Mouse (Mus musculus): Measurements from ENCODE around the gene Capg.

Gene Capg

DNA sequence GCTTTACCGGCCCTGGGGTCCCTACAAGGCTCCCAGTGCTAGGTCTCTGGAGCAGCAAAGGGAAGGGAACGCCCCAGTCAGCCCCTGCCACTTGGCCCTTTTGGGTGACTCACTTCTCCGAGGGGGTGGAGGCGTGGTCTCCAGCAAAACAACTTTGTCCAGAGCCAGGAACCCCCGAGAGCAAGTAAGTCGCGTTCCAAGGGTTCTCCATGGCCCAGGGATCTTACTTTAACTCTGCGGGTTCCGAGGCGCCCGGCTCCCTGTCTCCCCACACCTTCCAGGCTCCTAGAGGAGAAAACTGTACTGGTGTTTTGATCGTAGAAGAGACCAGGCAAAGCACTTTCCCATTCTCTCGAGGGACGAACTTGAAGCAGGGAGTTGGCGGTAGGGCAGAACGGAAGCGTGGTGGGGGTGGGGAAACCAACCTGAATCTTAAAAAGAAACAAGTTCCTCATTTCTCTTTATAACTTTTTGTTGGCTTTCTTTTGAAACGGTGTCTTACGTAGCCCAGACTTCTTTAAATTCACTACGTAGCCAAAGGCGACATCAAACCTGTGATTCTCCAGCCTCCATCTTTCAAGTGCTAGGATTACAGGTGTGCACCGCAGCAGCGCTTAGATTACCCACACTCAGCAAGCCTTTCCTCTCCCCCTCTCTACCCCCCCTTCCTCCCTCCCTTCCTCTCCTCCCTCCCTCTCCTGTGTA is at the start of gene Capg:
TSS of gene Capg (plus strand) at position 109 of the 705 bp plus-strand sequence.
- DNase-seq (ENCODE audit: low spot score in 2 of 2), result no peak

DNA sequence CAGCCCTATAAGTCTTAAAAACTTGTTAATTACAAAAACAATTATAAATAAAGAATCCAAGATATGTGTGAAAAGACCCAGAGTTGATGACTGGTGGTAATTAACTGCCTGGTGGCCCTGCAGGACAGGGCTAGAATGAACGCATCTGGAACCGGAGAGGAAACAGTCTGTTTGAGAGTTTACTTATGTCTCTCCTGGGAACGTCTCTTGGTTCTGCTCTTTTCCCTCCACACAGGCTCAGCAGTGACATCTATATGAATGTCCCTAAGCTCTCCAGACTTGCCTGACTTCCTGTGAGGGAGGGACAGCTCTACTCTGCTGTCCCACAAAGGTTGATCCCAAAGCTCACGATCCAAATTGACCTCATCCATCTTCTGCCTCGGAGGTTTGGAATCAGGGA is 45.2 kb upstream of the Capg start:
- no peak for DNase-seq (ENCODE audit: low spot score in 2 of 2)

- DNase-seq (ENCODE audit: low spot score in 2 of 2), result no peak
Measured at GRCm38 (mm10) chr6:72503309-72503708, 40.9 kb upstream of the Capg start.

DNA sequence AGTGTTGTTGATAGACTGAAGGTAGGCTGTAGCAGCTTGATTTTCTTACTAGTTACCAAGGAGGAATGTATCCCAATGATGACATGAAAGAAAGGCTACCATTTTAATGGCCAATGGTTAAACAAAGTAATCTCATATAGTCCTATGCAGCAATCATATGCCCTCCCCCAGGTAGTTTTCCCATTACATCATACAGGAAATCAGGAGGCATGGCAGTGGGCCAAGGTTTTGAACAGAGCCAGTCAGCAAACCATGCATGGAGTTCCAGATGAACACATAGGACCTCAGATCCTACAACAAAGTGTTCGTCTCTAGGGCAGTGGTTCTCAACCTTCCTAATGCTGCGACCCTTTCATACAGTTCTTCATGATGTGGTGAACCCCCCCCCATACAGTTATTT is 40.3 kb upstream of the Capg start:
- no peak for DNase-seq (ENCODE audit: low spot score in 2 of 2)

DNA sequence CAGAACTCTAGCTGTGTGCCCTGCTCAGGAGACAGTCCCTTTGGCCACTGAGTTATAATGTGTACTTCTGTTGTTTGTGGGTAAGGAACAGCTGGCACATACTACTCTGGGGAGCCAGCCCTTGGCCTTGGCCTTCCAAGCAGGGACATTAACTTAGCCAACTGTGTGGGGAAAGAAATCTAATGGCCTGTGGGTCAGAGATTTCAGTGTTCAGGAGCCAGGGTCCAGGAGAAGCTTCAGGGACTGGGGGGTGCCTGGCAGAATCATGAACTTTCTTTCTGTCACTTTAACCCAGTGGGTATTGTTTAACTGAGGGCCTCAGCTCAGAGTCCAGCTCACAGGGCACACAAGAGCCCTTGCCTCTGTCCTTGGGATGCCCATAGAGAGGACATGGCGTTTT is 38.1 kb upstream of the Capg start:
- no peak for DNase-seq (ENCODE audit: low spot score in 2 of 2)

DNA sequence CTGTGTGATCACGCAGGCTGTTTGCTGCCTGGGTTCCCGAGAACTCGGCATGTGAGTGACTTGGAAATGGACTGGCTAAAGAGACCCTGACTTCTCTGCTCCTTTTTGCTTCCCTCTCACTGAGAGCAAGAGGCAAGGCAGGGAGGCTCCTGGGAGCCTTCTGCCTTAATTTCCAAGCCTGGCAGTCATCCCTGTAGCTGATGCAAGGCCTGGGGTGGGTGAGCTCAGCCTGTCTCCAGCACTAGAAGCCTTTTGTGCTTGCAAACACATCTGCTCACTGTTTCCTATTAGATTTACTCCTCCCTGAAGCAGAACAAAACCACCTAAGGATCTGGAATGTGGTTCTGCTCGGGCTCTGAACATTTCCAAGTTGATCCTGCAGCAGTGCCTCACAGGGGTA is 35.6 kb upstream of the Capg start:
- DNase-seq (ENCODE audit: low spot score in 2 of 2), result no peak

GRCm38 (mm10) chr6:72509872-72510435 is 34.2 kb upstream of the Capg start:
- DNase-seq (ENCODE audit: low spot score in 2 of 2), result no peak

- no peak for DNase-seq (ENCODE audit: low spot score in 2 of 2)
Measured at GRCm38 (mm10) chr6:72510686-72511421, 33.3 kb upstream of the Capg start.

DNA sequence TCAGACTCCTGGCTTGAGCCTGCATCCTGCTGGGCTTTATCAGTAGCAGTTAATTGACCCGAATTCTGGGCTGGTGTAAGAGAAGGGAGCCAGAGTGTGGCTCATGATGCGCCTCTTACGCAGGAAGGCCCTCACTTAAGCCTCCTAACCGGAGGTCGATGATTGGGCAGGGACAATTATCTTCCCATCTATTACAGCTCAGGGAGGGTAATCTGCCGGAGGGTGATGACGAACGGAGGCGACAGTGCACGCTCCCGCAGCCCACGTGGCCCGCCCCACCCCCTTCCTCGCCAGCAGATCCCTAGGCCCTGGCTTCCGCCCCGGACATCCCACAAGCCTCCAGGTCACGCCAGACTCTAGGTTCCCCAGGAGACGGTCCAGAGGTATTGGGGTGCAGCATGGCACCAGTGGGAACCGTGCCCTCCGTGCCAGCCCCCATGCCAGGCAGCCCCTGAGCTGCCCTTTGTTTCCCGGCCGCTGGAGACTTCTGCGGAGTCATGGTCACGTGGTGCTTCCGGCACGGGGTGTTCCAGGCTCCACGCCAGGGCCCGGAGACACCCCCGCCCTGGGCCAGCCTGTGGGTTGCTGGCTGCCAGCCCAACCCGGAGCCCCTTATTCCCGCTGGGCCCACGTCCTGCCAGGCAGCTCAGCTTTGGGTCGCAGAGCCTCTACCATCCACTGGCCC is 31.7 kb upstream of the Capg start:
- DNase-seq (ENCODE audit: low spot score in 2 of 2), result peak; percentile 84 to 92

DNA sequence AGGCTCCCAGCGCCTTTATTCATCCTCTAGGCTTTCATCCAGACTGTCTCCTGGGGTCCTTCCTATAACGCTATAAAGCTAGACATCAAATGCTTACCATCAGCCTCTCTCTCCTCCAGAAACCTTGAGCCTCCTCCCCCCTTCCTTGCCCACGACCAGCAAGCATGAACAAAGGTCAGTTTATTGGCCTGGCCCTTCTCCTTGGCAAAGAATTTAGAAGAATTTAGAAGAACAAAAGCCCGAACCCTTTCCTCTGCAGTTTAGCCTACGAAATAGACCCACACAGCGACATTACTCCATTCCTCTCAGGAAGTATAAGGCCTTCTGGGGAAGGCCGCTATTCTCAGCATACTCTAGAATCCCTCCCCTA is 31.1 kb upstream of the Capg start:
- no peak for DNase-seq (ENCODE audit: low spot score in 2 of 2)

GRCm38 (mm10) chr6:72515644-72516043 is 28.5 kb upstream of the Capg start:
- no peak for DNase-seq (ENCODE audit: low spot score in 2 of 2)

GRCm38 (mm10) chr6:72518842-72519241 is 25.3 kb upstream of the Capg start:
- no peak for DNase-seq (ENCODE audit: low spot score in 2 of 2)

GRCm38 (mm10) chr6:72519303-72519702 is 24.9 kb upstream of the Capg start:
- DNase-seq (ENCODE audit: low spot score in 2 of 2), result no peak

GRCm38 (mm10) chr6:72519892-72520663 is 24.1 kb upstream of the Capg start:
- DNase-seq (ENCODE audit: low spot score in 2 of 2), result peak; percentile 55 to 59

- DNase-seq (ENCODE audit: low spot score in 2 of 2), result no peak
Measured at GRCm38 (mm10) chr6:72520904-72521303, 23.3 kb upstream of the Capg start.

GRCm38 (mm10) chr6:72521607-72522006 is 22.6 kb upstream of the Capg start, which contains the start of gene Sh2d6:
Sh2d6 (minus strand) TSS chr6:72521707.
- no peak for DNase-seq (ENCODE audit: low spot score in 2 of 2)

DNA sequence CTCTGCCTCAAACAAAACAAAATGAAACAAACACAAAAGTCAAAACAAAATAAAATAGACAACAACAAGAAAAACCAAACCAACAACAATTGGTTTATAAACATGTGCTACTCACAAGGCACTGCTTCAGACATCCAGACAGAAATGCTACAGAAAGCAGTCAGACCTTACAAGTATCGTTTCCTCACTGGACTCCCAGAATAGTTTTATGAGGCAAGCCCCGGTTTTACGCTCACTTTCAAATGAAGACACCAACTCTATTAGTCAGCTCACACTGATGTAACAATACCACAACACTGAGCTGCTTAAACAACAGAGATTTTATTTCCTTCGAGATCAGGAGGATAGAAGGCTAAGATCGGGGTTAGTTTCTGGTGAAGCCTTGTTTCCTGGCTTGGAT is 21.9 kb upstream of the Capg start:
- no peak for DNase-seq (ENCODE audit: low spot score in 2 of 2)

DNA sequence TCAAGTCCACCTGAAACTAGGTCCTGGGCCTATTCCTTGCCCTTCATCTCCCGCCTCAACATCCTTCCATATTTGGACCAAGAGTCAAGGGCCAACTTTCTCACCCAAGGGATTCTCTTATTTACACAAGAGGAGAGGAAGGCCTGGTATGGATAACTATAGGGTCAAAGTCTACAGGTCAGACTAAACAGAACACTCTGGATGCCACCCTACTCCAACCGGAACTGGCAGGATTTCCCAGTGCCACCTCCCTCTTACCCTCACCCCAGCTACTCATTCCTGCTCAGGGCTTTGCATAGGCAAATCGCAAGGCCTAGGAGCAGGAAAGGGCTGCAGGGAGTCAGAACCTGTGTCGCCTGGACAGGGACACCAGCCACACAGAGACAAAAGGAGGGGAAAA is 21.0 kb upstream of the Capg start:
- no peak for DNase-seq (ENCODE audit: low spot score in 2 of 2)

GRCm38 (mm10) chr6:72524160-72524559 is 20.0 kb upstream of the Capg start:
- DNase-seq (ENCODE audit: low spot score in 2 of 2), result no peak

GRCm38 (mm10) chr6:72527070-72527469 is 17.1 kb upstream of the Capg start:
- no peak for DNase-seq (ENCODE audit: low spot score in 2 of 2)

DNA sequence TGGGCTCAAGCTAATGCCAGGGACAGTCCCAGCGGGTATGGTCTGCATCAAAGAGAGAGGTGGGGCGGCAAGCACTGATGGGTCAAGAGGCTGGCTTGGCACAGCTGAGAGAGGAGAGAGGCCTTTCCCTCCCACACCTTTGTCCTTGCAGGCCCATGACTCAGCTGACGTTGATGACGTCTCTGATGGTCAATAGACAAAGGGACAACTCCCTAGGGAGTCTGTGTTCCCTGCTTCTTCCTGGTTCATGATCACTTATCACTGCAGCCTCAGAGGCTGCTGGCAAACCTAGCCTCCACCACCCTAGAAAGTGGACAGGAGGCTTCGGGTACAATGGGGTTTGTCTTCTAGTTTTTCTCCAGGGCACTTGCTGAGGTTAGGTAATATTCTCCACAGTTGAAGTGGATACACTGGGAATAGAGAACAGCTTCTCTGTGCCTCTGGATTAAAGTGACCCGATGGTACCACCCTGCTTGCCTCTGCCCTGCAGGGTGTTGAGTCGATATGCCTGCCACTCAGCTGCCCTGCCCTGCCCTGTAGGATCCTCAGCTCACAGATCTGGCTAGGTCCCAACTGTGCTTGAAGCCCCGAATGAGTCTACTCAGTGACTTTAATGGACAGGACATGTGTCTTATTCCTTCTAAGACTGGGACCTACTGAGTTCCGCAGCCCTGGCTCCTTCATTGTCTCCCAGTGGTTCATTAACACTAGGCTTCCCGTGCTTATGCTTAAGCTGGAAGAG is 15.6 kb upstream of the Capg start:
- no peak for DNase-seq (ENCODE audit: low spot score in 2 of 2)

Data from left cerebral cortex, adult 9 months (tissue).